Mouse (Mus musculus) liver, adult (tissue): ENCODE results near the gene Fstl4.

Experiments
- GATA4 ChIP-seq: IDR thresholded peaks from 2 replicates; pipeline ENCODE4 v1.6.1; 2014; ENCODE audit warnings: mild to moderate bottlenecking, low read length; ENCODE audit not compliant: insufficient replicate concordance

Gene Fstl4

DNA sequence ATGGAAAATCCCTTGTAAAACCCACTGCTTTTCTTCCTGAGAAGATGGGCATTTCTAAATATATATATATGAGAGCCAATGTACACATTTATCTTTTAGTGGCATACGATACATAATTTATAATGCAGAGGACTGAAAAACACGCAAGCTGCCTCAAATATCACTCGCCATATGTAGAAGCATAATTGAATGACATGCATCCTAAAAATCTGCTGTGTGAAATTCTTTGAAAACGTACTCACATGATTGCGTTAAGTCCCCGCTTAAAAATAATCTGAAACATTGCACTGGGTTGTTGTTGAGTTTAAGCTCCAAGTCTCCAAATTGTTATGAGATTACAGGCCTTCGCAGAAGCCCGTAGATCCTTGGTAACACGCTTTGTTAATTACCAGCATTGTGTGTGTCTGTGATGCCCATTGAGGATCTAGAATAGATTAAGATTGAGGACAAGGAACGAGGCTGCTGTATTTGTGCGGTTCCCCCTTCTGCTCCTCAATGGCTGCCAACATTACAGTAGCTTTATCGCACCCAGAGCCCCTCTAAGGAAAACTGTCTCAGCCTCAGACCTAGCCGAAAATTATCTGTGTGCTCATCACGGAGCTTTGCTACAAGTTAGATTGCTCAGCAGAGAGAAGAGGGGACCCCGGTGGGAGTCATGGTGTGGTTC, 108.5 kb downstream of the Fstl4 start:
- TF ChIP-seq GATA4 = no peak

DNA sequence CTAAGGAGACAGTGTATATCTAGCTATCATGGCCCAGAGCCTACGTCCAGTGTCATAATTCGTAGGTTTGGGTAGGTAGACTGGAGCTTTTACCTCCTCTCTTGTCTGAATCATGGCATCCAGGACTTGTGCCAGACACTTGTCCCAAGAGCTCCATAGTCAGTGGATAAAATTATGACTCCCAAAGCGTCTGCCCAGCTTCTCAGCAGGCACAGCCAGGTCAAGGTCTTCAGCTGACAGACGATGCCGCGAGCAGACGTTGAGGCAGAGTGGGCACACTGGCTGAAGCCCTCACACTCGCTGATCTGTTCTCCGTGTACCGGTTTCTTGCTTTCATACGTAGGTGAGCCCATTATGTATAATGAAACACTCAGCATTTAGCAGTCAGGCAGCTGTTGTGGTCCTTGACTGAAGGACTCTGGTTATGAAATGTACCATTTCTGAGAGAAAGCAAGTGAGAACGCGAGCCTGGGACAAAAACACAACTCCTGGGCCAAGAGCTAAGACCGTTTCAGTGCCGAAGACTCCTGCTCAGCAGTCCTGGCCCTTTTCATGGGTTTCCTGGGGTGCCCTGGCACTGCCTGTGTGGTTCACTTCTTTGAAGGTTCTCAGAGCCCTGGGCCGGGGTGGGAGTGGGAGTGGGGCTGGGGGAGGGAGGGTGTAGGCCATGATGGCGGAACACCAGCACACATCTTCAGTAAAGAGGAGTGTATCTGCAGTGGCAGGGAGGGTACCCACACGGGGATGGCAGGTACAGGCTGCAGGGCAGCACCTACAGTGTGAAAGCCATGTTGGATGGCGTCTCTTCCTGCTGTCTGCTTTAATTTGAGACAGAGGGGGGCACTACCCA, 111.7 kb downstream of the Fstl4 start:
- TF ChIP-seq GATA4 = no peak

DNA sequence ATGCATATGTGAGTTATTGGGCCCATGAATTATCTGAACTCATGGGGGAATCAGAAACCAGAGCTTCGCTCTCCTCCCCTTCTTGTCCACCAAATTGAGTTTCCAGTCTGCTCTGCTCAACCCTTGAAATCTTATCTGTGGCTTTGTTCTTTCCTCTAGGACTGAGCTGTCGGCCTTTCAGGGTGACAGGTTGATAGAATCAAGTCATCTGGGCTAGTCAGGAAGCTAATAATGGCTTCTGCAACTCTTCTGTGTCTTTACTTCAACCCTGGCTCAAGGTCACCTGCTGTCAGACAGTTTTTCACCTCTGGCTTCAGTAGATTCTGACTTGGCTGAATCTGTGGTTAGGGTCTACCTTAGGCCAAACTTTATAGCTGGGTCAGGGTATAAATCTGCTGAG, 113.2 kb downstream of the Fstl4 start:
- no peak for TF ChIP-seq GATA4

DNA sequence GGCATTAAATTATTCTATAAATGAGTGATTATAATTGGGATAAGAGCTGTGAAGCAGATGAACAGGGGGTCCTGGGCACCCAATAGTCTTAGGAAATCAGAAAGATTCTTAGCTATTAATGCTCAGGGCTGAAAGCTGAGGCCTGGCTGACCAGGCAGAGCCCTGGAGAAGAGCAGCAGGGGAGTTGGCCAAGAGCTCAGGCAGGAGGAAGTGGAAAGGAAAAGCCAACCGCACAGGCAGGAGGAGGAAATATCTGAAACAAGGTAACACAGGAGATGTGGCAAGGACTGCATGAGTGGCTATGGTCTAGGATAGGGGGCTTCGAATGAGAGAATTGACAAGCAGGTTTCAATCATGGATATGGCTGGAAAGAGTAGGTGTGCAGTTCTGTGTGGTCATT, 115.5 kb downstream of the Fstl4 start:
- no peak for TF ChIP-seq GATA4

DNA sequence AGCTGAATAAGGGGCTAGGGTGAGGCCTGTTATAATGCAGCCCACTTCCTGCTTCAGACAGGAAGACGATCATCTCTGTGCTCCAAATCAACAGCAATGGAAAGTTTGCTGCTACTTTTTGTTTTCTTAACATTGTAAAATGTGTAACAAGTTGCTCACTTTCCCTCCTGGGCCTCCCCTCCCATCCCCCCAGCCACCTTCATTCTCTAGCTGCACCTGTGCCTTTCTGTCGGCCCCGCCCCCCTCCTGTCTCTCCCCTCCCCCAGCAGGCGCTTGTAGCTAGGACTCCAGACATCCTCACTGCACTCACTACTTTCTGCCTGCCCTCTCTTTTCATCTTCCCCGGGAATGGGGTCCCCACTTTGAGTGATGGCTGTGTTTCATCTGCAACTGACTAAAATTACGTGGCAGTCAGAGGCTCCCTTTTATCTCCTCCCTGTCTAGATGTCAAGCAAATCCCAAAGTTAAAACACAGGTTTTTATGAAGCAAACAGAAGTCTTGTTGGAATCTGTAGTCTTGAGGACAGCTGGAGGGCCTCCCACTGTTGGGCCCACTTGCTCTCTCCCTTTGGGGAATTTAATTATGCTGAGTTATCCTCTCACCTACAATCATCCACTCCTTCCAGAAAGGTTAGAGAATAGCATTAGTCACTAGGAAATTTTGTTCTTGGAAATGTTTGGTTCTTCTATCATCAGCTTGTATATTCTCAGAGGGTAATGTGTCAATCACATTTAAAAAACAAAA, 122.3 kb downstream of the Fstl4 start:
- TF ChIP-seq GATA4 = no peak

DNA sequence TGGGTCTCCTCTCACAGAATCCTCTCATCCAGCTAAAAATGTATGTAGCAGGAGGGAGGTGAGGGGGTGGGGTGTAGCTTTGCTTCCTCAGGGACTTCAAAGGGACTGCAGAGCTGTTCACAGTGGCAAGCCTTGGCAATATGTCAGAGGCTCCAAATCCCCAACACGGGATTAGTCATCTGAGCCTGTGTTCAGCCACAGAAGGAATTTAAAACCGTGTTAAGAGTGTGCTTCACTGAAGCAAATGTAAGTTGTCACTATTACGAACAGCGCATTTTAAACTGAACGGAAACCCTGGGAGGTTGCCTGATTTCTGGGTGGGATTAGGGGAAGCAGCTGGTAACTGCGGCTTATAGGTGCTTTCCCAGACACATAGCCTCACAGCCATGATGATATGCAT, 123.7 kb downstream of the Fstl4 start:
- no peak for TF ChIP-seq GATA4

DNA sequence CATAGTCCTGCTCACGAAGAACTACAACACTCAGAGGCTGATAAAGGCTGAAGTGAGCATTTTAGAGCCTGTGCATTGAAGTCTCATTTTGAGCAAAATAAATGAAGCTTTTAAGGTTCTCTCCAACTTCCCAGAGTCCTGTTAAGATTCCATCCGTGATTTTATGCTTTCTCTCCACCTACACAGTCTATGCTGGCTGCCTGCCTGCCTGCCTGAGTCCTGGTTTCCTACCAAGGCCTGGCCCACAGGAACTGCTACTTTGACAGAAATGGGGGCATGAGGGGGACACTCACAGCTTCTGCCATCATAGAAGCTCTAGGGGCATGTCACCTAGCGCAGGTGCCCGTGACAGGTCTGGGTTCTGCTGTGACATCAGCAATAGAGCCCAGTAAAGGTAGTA, 125.1 kb downstream of the Fstl4 start:
- no peak for TF ChIP-seq GATA4

DNA sequence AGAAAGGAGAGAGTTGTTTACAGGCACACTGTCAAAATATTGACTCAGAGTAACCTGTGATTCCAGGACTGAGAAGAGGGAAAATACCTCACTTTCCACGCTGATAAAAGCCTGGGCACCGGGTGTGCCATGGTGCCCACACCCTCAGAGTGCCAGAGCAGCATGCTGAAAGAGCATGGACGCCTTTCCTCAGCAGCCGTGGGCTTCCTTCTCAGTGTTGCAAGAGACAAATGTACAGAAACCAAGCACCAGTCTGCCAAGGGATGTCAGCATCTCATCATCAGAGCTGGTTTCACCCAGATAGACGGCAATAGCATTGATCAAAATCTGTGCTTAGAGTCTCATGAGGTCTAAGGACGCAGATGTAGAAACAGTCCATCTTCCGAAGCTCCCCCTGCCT, 125.7 kb downstream of the Fstl4 start:
- TF ChIP-seq GATA4 = no peak

DNA sequence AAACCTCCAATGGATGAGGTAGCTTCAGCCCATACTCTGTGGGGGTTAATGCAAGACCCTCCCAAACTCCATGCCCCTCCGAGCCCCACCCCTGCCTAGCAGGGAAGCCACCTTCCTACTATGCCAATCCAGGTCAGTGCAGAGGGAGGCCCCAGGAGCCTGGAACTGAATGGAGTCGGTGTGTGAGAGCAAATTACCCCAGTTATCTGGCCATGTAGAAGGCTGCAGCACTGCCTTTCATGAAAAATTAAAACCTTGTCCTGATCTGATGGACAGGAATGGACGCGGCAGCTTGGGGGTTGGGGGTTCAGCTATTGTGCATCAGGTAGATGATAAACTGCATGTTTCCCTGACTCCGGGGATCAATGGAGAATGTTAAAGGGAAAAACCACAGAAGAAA, 139.7 kb downstream of the Fstl4 start:
- no peak for TF ChIP-seq GATA4

DNA sequence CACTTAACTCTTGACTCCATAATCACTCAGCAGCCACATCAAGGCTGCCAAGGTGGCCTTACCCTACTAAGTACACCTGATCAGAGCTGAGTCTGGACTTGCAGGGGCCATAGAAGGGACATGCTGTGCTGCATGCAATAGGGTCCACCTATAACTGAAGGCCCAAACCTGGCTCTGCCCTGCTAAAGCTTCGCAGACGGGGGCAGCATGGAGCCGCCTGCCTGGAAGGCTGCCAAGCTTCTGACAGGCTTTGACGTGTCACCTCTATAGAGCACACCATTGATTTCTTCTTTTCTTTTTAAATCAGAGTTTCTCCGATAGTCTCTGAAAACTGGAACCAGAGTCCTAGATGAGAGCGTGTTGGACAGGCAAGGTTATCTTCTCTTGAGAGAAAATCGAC, 146.4 kb downstream of the Fstl4 start:
- no peak for TF ChIP-seq GATA4

DNA sequence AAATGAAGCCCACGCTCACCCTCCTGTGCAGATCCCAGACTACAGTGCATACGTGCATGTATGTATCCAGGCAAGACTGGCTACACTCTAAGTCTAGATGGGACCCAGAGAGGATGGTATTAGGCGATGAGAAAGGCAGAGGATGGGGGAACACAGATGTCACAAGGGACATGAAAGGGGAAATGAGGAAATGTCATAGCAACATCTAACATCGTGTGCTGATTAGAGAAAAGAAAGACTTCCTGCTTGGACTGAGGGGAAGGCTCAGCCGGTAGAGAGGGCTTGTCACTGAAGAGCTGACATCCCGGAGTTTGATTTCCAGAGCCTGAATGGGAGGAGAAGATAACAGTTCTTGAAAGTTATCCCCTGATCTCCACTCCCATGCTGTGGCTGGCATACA, 150.0 kb downstream of the Fstl4 start:
- no peak for TF ChIP-seq GATA4

DNA sequence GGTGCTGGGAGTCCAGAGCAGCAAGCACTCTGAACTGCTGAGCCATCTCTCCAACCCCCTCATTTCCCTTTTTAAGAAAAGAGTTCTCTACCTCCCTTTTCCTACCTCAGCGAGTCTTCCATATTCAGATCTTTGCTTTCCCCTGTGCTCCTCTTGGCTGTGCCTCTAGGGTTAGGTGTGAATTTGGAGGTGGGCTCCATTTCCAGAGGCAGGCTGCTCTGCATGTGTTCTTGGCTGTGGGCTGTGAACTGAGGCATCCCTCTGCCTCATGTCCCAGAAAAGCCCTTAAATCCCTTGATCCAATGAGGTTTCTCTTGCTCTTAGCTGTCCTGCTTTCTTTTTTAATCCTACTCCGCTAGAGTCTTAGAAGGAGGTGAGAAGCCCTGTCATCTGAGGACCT, 151.2 kb downstream of the Fstl4 start:
- no peak for TF ChIP-seq GATA4

DNA sequence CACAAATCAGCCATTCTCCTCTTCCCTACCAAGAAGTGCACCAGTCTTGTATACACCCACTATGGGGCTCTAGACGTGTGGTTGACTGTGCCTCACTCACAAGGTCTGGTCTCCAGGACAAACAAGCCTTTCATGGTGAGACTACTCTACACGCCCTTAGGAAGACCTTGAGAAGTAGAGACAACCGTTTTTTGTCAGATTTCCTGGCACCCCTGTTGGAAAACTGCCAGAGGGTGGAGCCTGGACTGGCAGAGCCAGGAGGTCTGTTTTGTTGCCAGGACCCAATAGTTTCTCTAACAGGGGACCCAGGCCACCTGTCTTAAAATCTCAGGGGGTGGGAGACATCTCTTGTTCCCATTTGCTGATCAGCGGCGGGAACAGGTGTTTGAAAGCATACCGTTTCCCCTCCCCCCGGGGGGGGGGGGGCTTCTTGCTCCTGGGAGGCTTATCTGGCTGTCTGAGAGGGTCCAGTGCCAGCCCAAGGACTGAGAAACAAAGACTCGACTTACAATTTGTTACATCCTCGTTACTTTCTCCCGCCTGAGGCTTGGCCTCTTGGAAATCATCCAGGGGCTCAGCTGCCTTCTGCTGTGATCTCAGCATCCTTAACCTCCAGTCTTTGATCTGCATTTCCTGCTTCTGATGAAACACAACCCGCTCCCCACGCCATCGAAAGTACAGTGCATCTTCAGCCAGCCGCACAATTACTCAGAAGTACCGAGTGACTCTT, 155.0 kb downstream of the Fstl4 start:
- TF ChIP-seq GATA4 = no peak

DNA sequence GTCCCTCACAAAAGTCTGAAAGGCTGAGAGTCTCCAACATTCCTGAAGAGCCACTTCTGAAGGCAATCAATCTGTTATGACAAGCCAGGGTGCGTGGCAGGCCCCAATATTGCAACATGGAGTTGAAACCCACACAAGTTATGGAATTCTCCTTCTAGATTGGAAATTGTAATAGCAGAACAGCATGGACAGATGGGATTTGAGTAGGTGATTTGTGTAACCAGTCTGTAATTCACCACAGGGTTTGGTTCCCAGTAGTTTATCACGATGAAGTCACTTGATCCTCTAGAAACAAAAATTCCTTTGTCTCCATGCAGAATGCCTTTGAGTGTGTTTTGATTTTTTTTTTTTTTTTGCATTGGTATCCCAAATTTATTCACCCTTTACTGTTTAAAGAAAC, 159.8 kb downstream of the Fstl4 start:
- no peak for TF ChIP-seq GATA4

DNA sequence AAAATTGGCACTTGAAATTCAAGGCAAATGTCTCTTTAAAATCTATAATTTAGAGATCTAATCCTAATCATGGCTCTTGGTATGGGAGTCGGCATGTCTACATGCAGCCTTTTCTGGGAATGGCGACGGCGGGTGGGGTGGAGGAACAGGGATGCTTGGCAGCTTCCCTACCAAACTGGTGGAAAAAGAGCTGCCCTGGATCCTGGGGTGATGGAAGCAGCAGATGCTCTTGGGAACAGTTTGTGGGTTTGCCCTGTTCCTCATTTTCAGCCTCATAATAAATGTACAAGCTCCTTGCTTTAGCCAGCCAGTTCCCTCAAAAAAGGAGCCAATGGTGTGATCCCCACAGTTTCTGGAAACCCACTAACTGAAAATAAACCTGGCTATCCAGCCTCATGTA, 163.9 kb downstream of the Fstl4 start:
- TF ChIP-seq GATA4 = no peak
